Mouse (Mus musculus) liver, embryonic 12.5 days (tissue): ENCODE results near the gene Tcte1. TPM values are rescaled to one million over a fixed set of nuclear protein-coding genes. Genes with fewer than 3 reads are reported as not detected.

Source experiments
- ATAC-seq: fragments of 200-750 bp; cut with Nextera tagmentation; 2 replicates; pipeline ENCODE4 v1.8.0; 2017; ENCODE audit warnings: moderate number of reproducible peaks, mild to moderate bottlenecking, moderate library complexity
- H3K27ac ChIP-seq: fragments of 300-500 bp; sonication (generic); 2 replicates; pipeline ENCODE4 v1.5.1; 2016; ENCODE audit warnings: mild to moderate bottlenecking
- H3K27me3 ChIP-seq: fragments of 300-500 bp; sonication (generic); replicated peaks from 2 replicates; pipeline ENCODE4 v1.6.1; 2016; ENCODE audit warnings: mild to moderate bottlenecking, moderate library complexity
- H3K36me3 ChIP-seq: fragments of 300-500 bp; sonication (generic); 2 replicates; pipeline ENCODE4 v1.6.1; 2016; ENCODE audit warnings: mild to moderate bottlenecking, moderate library complexity
- H3K4me1 ChIP-seq: fragments of 300-500 bp; sonication (generic); 2 replicates; pipeline ENCODE4 v1.6.1; 2016
- H3K4me2 ChIP-seq: fragments of 300-500 bp; sonication (generic); 2 replicates; pipeline ENCODE4 v1.6.1; 2016; ENCODE audit warnings: mild to moderate bottlenecking, moderate library complexity
- H3K4me3 ChIP-seq: fragments of 300-500 bp; sonication (generic); 2 replicates; pipeline ENCODE4 v1.5.1; 2016; ENCODE audit warnings: mild to moderate bottlenecking, moderate library complexity
- H3K9ac ChIP-seq: fragments of 300-500 bp; sonication (generic); 2 replicates; pipeline ENCODE4 v1.6.1; 2016; ENCODE audit warnings: mild to moderate bottlenecking, moderate library complexity
- H3K9me3 ChIP-seq: fragments of 300-500 bp; sonication (generic); replicated peaks from 2 replicates; pipeline ENCODE4 v1.6.1; 2016; ENCODE audit warnings: mild to moderate bottlenecking, moderate library complexity
- WGBS: fragments of 180-500 bp; shearing (Covaris S2); methylation state at CpG from one replicate; pipeline ENCODE4 v1.1.7; 2016; ENCODE audit not compliant: insufficient replicate concordance; 5-methylcytosine and 5-hydroxymethylcytosine counted together
- polyA plus RNA-seq: library from polyadenylated mRNA; unstranded; fragments of >200 nt; fragmentation: Nextera tagmentation; extraction: Ambion mirVana; gene quantifications from 2 replicates; pipeline ENCODE4 v1.2.1, GENCODE M21; 2016

Gene Tcte1
- polyA plus RNA-seq, 1 experiment from 2014 or later, result 0.14 TPM

DNA sequence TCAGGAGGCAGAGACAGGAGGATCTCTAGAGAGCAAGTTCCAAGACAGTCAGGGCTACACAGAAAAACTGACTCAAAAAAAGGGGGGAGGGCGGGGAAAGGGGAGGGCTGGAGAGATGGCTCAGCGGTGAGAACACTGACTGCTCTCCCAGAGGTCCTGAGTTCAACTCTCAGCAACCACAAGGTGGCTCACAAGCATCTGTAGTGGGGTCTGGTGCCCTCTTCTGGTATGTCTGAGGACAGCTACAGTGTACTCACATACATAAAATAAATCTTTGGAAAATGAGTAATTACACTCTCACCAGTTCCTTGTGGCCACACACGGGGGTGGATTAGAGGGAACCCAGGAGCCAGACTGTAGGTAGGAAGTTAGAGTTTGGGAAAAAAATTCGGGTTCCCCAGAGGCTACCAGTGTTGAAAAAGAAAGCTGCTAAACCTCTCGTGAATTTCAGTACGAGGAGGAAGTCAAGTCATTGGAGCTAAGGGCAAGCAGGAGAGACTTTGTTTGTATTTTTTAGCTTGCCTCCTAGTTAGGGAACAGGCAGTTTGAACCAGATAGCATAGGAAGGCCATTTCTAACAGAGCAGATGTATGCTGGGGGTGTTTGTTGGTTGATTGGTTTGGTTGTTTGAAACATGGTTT is 59.6 kb downstream of the Tcte1 start:
- Histone ChIP-seq H3K36me3 (peaks cover 42% of the 10 kb centered on the region), H3K4me2 (peak overlapping the region; percentile 50), H3K9ac (peak overlapping the region; percentile 23), H3K4me3 (no peak overlapping the region), H3K4me1 (peaks cover 77% of the 10 kb centered on the region), H3K27ac (peak overlapping the region; percentile 92), H3K9me3 (no peaks in the 10 kb centered on the region), H3K27me3 (no peaks in the 10 kb centered on the region)
- WGBS, result 47% methylated on average over 6 of the region's 6 CpGs
- peak; percentile 38 for ATAC-seq

GRCm38 (mm10) chr17:45584096-45584896 is 61.1 kb downstream of the Tcte1 start:
- Histone ChIP-seq H3K4me1 (peaks cover 68% of the 10 kb centered on the region), H3K9ac (0 out of 2 replicates have a peak overlapping the region, but pooled peaks have one; percentile 8), H3K4me3 (no peak overlapping the region), H3K9me3 (no peaks in the 10 kb centered on the region), H3K27ac (peak overlapping the region; percentile 92), H3K4me2 (0 out of 2 replicates have a peak overlapping the region, but pooled peaks have one; percentile 2), H3K27me3 (no peaks in the 10 kb centered on the region), H3K36me3 (peaks cover 56% of the 10 kb centered on the region)
- ATAC-seq, result no peak
- WGBS, result 48% methylated on average over 12 of the region's 12 CpGs

- peak; percentile 38 for ATAC-seq
- Histone ChIP-seq H3K4me3 (no peak overlapping the region), H3K36me3 (peaks cover 64% of the 10 kb centered on the region), H3K27me3 (no peaks in the 10 kb centered on the region), H3K9ac (no peak overlapping the region), H3K4me1 (peaks cover 70% of the 10 kb centered on the region), H3K4me2 (peak overlapping the region; percentile 10; the same call in 1 of the 2 replicates), H3K9me3 (no peaks in the 10 kb centered on the region), H3K27ac (peak overlapping the region; percentile 92)
- 34% methylated on average over 14 of the region's 14 CpGs for WGBS
Measured at GRCm38 (mm10) chr17:45584939-45585678, 61.9 kb downstream of the Tcte1 start.

DNA sequence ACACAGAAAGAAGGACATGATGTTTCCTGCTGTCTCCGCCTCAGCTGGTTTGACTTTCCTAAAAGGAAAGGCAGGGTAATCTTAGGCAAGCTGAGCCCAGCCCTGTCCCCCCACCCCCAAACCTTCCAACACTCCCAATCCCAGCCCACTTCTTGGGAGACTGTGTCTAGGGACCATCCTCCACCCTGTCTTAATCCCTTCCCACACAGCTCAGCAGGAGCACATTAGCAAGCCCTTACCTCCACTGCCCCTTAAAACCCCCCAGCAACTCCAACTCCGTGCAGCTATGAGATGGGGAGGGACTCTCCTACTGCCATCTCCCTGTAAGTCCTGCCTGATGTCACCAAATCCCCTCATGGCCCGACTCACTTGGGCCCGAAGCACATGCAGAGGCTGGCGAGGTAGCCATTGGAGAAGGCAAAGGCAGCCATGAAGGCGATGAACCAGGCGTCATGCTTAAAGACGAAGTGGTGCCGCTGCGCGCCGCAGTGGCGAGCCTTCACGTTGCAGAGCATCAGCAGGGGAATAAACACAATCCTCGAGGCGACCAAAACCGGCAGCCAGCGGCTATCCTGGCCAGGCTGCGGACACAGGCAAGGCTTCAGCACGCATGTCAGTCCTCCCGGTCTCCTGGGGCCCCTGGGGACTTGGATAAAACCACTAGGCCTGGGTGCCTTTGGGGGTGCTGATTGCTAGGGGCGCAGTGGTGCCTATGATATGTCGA is 62.7 kb downstream of the Tcte1 start:
- 72% methylated on average over 23 of the region's 23 CpGs for WGBS
- no peak for ATAC-seq
- Histone ChIP-seq H3K4me3 (no peak overlapping the region), H3K9ac (0 out of 2 replicates have a peak overlapping the region, but pooled peaks have one; percentile 10), H3K4me2 (peak overlapping the region; percentile 10; the same call in 1 of the 2 replicates), H3K36me3 (peaks cover 72% of the 10 kb centered on the region), H3K27ac (peak overlapping the region; percentile 92), H3K9me3 (no peaks in the 10 kb centered on the region), H3K4me1 (peaks cover 73% of the 10 kb centered on the region), H3K27me3 (no peaks in the 10 kb centered on the region)

DNA sequence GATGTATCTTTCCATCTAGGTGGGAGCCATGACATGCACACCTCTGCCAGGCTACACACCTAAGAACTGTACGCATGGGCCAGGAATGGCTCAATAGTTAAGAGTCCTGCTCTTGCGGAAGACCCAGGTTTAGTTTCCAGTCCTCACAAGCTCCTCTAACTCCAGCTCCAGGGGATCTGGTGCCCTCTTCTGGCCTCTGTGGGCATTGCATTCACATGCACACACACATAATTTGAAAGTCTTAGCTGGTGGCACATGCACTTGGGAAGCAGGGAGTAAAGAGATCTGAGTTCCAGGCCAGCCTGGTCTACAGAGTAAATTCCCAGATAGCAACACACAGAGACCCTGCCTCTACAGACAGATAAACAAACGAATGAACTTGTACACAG is 63.2 kb downstream of the Tcte1 start:
- Histone ChIP-seq H3K4me1 (peaks cover 73% of the 10 kb centered on the region), H3K9me3 (no peaks in the 10 kb centered on the region), H3K9ac (0 out of 2 replicates have a peak overlapping the region, but pooled peaks have one; percentile 10), H3K36me3 (peaks cover 78% of the 10 kb centered on the region), H3K4me3 (no peak overlapping the region), H3K4me2 (0 out of 2 replicates have a peak overlapping the region, but pooled peaks have one; percentile 10), H3K27ac (no peak overlapping the region), H3K27me3 (no peaks in the 10 kb centered on the region)
- no peak for ATAC-seq
- 94% methylated on average over 3 of the region's 3 CpGs for WGBS

DNA sequence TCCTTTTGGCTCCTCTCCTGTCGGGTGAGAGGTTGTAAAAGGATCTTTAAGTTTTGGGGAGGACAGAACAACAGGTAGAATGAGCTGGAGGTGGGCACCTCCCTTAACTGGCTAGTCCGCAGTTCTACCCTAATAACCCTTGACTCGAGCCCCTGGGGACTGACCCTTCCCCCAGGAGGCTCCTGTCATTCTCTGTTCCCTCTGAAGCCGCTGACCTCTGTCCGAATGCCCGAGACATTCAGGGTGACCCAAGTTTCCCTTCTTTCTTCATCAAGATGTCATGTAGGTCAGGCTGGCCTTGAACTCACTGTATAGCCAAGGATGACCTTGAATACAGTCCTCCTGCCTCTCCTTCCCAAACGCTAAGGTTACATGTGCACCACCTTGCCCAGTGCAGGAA is 65.1 kb downstream of the Tcte1 start:
- no peak overlapping the region for H3K4me3 ChIP-seq
- peaks cover 73% of the 10 kb centered on the region for H3K4me1 ChIP-seq
- H3K4me2 ChIP-seq, result no peak overlapping the region
- peaks cover 87% of the 10 kb centered on the region for H3K36me3 ChIP-seq
- H3K9me3 ChIP-seq, result no peaks in the 10 kb centered on the region
- ATAC-seq, result no peak
- no peak overlapping the region for H3K9ac ChIP-seq
- WGBS, result 87% methylated on average over 7 of the region's 7 CpGs
- no peak overlapping the region for H3K27ac ChIP-seq
- H3K27me3 ChIP-seq, result no peaks in the 10 kb centered on the region

- Histone ChIP-seq H3K4me1 (peaks cover 73% of the 10 kb centered on the region), H3K36me3 (peaks cover 82% of the 10 kb centered on the region), H3K9me3 (no peaks in the 10 kb centered on the region), H3K4me2 (no peak overlapping the region), H3K27me3 (no peaks in the 10 kb centered on the region), H3K27ac (no peak overlapping the region), H3K9ac (no peak overlapping the region), H3K4me3 (no peak overlapping the region)
- ATAC-seq, result no peak
- WGBS, result 98% methylated on average over 7 of the region's 7 CpGs
Measured at GRCm38 (mm10) chr17:45589236-45589635, 66.0 kb downstream of the Tcte1 start.

DNA sequence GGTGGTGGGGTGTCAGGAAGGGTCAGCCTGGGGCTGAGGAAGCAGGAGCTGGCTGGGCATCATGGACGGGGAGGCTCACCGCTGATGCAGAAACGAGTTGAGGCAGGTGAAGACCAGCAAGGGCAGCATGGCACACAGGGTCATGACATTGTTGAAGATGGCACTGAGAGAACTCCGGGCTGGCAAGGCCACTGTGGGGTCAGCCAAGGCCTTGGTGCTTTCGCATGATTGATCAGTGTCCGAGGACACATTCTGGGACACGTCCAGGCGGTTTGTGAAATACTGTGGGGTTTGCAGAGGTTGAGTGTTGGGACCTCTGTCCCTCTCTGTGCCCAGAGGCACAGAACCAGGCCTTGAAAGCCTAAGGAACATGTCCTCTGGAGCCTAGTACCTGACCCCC is 66.6 kb downstream of the Tcte1 start:
- no peak overlapping the region for H3K27ac ChIP-seq
- H3K36me3 ChIP-seq, result peaks cover 76% of the 10 kb centered on the region
- WGBS, result 87% methylated on average over 8 of the region's 8 CpGs
- no peak overlapping the region for H3K4me3 ChIP-seq
- no peak overlapping the region for H3K4me2 ChIP-seq
- H3K9ac ChIP-seq, result no peak overlapping the region
- no peak for ATAC-seq
- H3K9me3 ChIP-seq, result no peaks in the 10 kb centered on the region
- H3K27me3 ChIP-seq, result no peaks in the 10 kb centered on the region
- peaks cover 73% of the 10 kb centered on the region for H3K4me1 ChIP-seq

- WGBS, result 90% methylated on average over 6 of the region's 6 CpGs
- Histone ChIP-seq H3K4me2 (no peak overlapping the region), H3K36me3 (peaks cover 70% of the 10 kb centered on the region), H3K27ac (no peak overlapping the region), H3K27me3 (no peaks in the 10 kb centered on the region), H3K4me3 (no peak overlapping the region), H3K4me1 (peaks cover 67% of the 10 kb centered on the region), H3K9ac (no peak overlapping the region), H3K9me3 (no peaks in the 10 kb centered on the region)
- ATAC-seq, result no peak
Measured at GRCm38 (mm10) chr17:45590410-45590809, 67.2 kb downstream of the Tcte1 start.

DNA sequence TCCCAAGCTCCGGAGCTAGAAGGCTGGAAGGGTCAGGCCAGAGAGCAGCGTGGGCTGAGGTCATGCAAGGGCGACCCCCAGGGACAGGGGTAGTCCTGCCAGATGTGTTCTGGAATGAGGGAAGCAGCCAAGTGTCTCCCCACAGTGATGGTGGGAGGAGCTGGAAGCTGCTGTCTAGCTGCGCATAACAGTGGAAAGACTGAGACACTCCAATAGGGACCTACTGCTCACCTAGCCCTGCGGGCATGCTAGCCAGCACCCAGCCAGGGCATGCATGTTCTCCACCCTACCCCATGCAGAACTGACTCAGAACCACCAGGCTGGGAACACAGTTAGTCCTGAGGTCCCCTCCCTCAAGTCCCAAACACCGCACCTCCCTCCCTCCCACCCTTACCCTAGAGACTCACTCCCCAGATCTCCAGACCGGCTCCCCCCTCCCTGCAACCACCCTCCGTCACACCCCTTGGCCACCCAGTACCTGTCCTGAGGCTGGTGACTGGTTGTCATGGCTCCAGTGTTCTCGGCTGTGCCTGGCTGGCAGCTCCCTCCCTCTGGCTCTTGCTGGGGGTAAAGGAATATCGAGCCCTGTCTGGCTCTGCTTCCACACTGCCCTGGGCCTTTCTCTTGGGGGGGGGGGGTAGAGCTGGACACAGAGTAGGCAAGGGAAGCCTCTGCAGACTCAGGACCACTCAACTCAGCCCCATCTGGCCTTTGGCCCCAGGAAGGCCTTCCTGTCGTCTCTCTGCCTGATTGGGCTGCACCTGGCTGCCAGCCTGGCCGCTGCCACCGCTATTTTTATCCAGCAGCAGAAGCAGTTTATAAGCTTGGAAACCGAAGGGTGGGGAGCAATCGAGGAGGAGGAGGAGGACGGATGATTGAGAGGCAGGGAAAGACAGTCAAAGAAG is 68.7 kb downstream of the Tcte1 start:
- Histone ChIP-seq H3K4me3 (peak overlapping the region; percentile 81), H3K36me3 (peaks cover 55% of the 10 kb centered on the region), H3K4me1 (peaks cover 70% of the 10 kb centered on the region), H3K9ac (peak overlapping the region; percentile 89), H3K9me3 (no peaks in the 10 kb centered on the region), H3K27me3 (no peaks in the 10 kb centered on the region), H3K4me2 (peak overlapping the region; percentile 93), H3K27ac (peak overlapping the region; percentile 93)
- WGBS, result 56% methylated on average over 16 of the region's 16 CpGs
- no peak for ATAC-seq
